Mouse (Mus musculus) thymus, adult 2 months (tissue): ENCODE results near the gene Tfeb.

Source experiments
- CTCF ChIP-seq: fragments of 200-500 bp; IDR thresholded peaks from 2 replicates; pipeline ENCODE4 v1.5.1; 2012; ENCODE audit warnings: mild to moderate bottlenecking, control low read depth, low read length, moderate library complexity, borderline replicate concordance; ENCODE audit not compliant: control insufficient read depth, poor library complexity, insufficient read depth; ENCODE audit errors: extremely low read depth
- POLR2A ChIP-seq: fragments of 200-500 bp; IDR thresholded peaks from 2 replicates; pipeline ENCODE4 v1.6.1; 2012; ENCODE audit warnings: mild to moderate bottlenecking, low read length, control low read depth, moderate library complexity; ENCODE audit not compliant: control insufficient read depth, poor library complexity, insufficient read depth; ENCODE audit errors: extremely low read depth

DNA sequence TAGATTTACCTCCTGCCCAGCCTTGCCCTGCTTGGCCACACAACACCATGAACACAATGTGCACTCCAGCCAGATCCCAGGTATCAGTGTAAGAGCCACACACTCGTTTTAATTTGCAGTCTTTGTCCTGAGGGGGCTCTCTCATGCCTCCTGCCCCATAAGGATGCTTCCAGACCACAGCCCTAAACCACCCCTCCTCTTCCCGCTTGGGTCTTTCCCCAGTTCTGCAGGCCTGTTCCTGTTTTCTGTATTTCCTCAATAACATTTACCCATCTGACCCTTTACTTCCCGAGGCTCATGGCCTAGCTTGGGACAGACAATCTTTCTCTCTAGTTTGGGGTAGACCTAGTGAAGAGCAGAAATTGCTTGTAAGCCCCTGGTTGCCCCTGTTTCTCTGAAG, 21.8 kb upstream of the Tfeb start:
- TF ChIP-seq CTCF (no peak), POLR2A (no peak)
